Mouse (Mus musculus) thymus, postnatal 25 days (tissue): ENCODE measurements around the gene Satb2.

Experiments
- DNase-seq: peaks from one replicate; pipeline ENCODE4 v3.0.0; 2022

The Satb2 gene

DNA sequence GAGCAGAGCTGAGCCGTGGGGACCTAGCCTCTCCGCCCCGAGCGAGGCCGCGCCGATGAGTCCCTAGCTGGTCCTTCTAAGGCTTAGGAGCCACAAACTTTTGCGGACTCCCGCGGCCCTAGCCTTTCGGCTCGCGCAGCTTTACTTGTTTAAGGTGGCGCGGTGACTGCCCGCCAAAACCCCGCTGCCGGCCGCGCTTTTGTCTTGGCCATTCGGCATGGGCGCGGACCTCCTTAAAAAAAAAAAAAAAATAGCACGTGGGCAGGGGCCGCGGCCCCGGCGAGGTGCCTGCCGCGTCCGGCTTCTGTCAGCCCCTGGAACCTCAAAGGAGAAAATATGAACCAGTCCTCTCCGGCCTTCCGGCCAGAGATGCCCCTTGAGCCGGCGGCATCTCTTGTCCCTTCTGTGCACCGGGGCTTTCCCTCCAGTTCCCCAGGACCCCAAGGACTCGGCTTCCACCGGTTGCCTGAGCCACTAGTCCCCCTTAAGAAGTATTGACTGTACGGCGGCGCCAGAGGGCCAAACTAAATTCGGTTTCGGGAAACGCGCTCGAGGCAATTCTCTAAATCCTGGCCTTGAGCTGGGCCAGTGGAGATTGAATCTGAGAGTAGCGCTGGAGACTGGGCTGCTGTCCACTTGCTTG is 5.4 kb downstream of the Satb2 start:
- DNase-seq: peak; percentile 83

DNA sequence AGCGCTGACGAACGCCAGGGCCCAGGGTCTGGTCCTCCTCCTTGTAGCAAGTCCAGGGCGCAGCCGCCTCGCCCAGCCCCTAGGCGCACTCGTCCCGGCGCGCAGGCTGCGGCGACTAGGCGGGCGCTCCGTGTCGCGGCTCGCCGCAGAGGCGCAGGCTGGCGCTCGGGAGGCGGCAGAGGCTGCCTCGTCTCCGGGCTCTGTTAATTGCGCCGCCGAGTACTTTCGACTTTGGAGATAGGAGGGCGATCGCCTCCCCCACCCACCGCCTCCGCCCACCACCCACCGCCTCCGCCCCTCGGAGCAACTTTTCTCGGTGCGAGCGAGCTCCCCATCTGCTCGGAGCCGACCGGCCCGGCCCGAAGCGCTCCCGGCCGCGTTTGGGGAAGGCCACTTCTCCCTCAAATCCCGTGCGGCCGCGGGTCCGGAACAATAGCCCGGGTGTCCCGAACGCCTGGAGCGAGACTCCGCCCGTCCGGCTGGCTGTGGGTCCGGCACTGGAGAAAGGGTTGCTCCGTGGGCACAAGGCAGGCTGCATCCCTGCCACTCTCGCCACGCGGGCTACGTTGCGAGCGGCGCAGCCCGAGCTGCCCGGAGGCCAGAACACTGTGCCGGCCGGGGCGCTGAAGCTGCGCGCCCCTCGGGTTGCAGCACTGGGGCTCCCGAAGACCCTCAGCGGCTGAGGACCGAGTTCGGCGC is 6.0 kb downstream of the Satb2 start:
- DNase-seq: peak; percentile 25

DNA sequence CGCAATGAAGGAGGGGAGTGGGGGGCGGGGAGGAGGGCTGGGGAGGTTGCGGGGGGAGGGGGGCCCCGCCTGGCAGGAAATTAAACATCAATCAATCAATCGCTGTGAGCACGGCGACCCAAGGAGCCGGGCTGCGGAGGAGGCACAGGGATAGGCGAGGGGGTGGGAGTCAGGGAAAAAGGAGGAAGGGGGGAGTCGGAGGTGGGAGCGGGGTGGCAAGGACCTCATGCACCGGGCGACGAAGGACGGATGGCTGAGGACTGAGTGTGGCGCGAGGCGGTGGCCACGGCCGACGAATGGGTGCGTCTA is 6.6 kb downstream of the Satb2 start:
- no peak for DNase-seq

DNA sequence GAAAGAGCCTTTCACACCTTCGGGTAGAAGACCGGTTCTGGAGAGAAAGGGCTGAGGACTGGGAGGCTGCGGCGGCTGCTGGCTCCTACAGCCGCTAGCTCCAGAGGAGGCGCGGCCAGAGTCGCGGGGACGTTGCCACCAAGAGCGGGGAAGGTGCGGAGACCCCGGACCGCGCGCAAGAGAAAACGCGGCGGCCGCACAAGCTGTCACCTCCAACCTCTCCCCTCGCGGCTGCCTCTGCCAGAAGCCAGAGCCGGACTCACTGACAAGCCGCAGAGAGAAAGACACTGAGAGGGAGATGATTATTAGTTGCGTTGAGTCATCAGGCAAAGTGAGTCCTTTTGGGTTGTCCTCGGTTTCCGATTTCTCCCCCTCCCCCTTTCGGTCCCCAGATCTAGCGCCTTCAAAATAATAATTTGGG is 7.0 kb downstream of the Satb2 start:
- no peak for DNase-seq

DNA sequence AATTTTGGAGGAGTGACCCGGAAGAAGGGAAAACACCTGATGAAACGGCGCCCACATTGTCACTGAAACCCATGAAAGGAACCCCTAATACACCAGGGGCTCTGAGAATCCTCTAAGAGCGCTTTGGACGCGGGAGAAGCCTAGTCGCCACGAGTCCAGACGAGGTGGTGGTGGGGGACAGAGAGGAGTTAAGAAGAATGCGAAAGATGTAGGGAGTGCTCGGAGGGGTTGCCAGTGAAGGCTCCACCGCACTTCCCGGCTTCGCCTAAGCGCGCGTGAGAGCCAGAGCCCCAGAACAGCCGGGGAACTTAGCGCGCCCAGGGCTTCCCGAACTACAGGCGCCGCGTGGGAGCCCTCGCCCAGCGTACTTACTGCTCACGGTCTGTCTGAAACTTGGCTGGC is 7.7 kb downstream of the Satb2 start:
- DNase-seq: no peak

DNA sequence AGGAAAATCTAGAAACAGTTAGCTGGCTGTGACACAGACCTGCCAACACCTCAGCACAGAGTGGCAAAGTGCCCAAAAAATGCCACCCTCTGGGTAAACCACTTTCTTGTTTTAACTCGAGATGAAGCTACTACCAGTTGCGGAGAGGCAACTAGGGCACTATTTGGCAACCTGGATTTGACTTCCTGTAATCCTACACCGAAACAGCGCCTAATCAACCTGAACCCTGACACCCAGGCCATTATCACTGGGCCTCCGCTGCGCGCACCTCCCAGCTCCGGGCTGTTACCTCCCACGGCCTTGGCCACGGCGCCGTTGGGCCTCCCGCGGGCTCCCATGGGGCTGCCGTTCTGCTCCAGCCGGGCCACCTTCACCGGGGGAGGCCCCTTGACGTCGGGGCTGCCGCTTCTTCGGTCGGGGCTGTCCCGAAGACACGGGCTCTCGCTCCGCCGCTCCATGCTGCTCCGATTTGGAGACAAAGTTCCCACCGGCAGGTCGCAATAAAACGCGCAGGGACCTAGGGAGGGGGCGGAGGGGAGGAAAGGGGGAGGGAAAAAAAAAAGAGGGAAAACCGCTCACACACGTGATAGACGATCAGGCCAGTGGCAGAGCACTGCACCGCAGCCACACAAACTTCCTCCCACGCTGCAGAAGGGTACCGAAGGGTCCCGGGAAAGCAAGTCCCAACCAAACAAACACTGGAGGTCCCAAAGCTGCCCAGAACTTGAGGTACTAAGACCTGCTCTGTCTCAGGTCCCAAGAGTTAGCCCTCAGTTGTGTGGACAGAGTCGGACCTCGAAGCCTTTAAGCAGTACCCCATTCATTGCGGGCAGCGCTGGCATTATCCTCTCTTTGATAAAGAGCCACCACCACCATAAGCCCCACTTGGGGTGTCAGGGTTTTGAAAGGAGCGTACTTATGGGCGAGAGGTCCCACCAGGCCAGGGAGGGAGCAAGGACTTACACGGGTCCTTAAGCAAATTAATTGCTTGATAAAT is 8.8 kb downstream of the Satb2 start:
- DNase-seq: no peak

DNA sequence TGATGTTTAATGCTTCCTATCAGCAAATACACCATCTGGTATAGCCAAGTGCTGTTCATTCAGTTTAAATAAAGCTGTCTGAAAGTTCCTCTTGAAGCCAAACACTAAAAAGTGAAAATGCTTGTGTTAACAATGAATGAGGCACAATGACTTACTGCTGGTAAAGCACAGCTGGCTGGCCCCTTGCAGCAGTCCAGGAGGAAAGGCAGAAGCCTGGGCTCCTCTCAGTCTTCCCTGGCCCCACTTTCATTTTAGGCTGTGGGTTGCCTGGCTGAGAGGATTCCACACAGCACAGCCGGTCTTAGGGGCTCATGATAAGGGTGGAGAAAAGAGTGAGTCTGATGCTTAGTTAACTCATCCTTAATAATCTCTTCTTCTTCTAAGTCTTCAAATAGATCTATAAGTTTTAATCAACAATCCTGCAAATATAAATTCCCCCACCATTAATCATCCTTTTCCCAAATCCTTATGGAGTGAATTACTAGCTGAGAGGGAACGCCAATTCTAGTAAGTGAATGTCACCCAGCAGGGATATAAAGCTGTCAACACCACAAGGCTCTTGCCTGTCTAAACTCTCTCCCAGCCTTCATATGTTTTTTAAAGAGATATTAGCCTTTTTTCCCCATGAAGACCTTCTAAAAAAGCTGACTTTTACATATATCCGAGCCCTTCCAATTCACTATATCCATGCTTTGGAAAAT is 12.4 kb downstream of the Satb2 start:
- no peak for DNase-seq

DNA sequence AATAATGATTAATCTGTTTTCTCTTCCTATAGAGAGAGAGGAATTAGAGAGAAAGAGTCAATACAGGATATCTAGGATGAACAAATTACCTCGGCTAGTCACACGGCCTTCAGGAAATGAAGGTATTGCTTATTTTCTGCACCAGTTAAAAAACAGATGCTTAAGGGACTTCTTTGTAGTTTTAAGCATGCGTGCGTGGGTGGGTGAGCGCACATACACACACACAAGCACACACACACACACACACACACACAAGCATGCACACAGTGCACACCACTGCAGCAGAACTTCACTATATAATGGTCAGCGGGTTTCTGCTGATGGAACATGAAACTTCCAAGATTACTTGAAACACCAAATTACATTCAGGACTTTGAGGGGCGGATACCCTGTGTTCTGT is 14.0 kb downstream of the Satb2 start:
- no peak for DNase-seq

DNA sequence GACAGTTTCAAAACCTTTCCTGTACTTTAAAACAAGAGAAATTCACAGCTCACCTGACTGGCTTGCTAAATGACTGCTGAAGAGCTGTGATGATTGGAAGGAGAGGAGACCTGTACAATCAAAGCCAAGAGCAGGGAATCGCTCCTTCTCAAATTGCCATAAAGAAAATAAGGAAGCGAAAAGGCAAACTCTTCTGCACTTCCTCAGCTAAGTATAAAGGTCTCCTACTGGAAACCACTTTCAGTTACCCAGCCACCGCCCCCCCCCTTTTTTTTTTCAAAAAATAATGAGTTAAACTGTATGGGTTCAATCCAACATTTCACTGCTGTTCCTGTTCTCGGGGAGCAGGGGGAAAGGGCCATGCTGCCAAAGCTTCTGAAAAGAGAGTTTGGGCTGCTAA is 15.2 kb downstream of the Satb2 start:
- no peak for DNase-seq

DNA sequence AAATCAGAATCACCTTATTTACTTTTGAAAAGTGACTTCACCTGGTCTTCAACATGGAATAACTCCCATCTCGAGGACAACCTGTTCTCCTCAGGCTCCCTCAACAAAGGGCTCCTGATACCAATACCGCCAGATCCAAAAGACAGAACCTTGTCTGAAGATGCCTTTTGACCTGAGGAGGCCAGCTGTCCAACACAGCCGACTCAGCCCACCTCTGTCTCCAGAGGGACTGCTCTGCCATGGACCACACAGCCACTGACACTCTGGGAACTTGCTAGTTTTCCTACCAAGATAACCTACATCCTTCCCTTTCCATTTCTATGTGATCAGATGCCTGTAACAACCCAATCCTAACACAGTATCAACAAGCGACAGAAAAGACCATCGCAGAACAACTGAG is 19.5 kb downstream of the Satb2 start:
- DNase-seq: no peak

DNA sequence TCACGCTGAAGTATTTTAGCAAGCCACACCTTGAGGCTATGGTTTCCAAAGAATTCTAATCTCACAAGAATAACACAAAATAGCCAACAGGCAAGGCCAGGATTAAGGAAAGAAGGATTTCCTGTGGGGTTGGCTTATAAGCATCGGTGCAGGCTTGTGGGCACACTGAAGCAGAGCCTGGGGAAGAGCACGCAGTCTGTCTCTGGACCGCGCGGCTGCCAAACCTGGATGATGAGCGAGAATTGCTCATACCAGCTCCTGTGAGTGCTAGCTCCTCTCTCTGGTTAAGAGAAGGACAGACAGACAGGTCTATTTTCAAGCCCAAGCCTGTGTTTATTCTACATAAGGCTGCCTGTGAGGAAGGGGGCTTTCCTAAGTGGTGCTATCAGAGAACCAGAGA is 20.5 kb downstream of the Satb2 start:
- DNase-seq: no peak

DNA sequence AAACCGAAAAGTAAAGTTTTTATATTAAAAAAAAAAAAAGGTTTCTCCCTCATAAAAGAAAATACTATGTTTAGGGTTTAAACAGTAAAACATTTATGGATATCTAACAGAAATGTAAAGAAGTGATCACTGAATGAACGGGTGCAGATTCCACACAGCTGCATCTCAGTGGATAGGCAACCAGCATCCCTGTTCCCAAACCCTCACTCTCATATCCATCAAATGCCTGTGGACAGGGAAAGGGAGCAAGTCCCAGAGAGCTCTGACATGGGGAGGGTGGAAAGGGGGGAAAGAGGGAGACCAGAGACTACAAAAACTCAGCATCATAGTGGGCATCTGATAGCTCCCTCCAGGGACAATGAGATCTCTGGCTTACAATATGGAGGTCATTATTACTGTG is 21.6 kb downstream of the Satb2 start:
- no peak for DNase-seq

DNA sequence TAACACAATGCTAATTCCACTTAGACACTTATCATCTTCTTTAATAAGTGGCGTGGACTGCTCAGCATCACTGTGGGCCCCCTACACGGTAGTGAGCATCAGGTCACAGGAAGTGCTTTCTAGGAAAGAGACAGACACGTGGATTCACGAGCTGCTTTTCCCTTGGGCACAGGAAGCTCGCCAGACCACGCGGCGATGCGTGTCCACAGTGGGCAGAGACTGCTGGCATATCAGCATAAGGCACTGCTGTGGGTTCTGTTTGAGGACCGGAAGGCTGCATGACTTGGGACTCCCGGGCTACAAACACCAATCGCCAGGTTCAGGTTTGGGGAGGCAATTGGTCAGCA is 22.7 kb downstream of the Satb2 start:
- DNase-seq: no peak

DNA sequence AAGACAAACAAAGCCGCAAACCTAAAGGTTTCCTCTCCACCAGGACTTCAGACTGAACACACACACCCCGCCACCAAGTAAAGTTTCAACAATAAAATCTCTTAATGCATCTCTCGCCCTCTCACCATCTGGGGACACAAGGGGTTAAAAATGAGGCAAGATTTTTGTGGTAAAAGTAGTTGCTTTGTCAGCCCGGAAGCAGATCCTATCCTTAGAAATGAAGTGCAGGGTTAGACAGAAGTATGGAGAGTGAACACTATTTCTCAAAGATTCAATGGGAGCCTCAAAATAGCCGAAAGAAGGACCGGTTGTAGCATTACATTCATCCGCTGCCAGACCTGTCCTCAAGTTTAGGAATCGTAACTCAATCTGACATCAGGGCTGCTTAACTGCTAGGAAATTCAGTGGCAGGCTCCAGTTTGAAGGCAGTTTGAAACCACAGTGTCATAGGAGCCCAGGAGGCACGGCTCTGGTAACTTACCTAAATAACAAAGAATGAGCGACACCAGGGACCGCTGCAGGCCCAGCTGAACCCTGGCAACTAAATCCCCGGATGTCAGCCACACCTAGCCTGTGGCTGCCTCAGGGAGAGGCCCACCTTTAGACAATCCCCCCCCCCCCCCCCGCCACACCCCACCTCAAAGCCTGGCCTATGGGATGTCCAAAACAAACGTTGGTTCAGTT is 23.3 kb downstream of the Satb2 start:
- DNase-seq: no peak

DNA sequence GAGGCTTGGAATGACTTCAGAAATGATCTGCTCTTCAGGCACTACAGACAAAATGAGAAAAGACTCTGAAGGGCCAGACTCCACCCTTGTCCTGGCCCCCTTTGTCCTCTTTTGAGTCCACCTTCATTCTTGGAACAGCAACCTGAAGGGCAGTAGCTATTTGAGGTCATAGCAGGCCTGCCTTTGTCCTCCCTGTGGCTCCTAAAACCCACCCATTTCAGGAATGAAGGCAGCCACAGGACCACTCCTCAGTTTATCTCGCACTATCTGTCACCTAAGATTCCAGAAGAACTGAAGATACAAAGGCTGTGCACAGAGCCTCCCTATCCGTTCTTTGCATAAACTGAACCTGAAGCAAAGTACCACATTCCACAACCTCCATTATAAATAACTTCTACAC is 24.9 kb downstream of the Satb2 start:
- DNase-seq: no peak

DNA sequence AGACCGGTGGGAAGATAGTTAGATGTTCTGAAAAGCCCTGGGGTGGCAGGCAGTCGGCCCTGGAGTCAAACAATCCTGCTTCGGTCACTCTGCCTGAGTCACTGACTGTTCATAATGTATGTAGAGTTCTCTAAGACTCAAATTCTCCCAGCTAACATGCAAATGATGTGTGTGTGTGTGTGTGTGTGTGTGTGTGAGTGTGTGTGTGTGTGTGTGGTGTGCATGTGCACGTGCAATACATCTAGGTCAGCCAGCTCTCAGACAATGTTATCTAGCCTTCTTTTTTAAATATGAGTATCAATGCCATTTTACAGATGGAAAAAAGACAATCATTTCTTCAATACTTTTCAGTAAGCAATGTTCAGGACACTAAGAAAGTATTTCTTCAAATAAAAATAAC is 26.5 kb downstream of the Satb2 start:
- no peak for DNase-seq

DNA sequence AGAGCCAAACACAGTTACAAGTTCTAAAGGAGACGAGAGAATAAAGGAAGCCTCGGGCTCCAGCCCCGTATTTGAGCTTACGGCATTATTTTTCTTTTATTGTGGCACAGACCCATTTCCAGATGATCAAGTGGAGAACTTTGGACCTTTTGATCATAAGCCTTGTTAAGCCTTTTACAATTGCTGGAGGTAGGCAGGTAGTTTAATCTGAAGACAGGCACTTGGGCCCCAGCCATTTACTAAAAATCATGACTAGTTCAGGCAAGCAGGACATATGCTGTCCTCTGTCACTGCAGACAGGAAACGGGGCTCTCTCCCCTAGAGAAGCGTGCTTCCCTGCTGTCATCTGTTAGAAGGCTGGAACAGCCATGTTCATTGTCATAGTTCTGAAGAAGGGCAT is 26.9 kb downstream of the Satb2 start:
- DNase-seq: no peak

DNA sequence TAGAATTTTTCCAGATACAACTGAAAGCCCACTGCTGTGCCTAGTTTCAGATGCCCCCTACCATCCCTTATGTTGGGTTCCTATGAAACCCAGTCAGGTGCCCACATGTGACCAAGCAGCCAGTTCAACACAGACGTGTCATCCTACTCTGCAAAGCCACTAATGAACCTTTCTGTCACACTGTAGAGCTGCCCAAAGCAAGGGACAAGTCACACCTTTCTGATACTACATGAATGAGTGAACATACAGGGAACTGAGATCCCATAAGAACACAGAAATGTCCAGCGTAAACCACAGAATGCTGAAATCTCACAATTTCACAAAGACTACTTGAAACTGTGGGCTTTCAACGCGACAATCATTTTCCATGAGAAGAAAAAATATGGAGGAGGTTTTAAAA is 39.0 kb downstream of the Satb2 start:
- no peak for DNase-seq

DNA sequence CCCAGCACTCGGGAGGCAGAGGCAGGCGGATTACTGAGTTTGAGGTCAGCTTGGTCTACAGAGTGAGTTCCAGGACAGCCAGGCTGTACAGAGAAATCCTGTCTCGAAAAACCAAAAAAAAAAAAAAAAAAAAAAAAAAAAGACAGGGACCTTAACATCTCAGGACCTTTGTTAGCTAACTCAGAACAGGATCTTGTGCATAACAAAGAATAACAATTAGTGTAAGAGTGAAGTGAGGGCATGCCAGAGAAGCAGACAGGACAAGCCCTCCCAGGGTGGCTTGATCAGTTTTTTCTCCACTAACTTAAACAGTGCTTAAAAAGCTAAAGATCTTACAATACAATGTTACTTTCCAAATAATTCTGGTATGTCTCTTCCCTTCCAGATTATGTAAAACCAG is 40.0 kb downstream of the Satb2 start:
- DNase-seq: no peak

DNA sequence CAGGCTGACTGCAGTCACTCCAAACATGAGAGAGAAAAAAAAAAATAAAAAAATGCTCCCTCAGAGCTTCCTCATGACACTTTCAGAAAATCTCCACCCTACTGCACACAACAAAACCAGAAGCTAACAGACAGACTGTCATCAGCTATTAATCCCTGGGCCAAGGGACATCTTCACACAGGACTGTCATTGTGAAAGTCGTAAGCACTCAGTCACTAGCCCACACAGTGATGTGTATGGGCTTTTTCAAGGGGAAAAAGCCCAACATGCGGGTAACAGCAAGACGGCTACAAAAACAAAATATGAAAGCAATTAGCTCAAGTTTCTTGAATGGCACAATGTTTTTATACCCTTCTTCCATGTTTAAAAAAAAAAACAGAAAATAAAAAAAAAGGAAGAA is 41.9 kb downstream of the Satb2 start:
- no peak for DNase-seq

DNA sequence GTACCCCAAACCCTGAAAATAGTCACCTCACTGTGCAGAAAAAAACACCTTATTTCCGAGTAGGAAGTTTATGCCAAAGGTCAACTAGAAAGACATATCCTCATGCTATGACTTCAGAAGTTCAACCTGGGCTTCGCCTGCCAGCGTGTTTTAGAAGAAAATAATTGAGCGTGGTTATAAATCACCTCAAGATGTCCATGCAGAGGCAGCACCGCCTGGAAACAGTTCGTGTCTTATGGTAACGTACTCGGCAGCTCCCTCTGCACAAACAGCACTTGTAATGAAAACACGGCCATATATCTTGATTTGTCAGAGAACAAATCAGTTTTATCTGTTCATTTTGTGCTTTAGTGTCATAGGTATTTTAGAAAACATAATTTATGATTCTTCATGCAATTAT is 44.6 kb downstream of the Satb2 start:
- DNase-seq: no peak

DNA sequence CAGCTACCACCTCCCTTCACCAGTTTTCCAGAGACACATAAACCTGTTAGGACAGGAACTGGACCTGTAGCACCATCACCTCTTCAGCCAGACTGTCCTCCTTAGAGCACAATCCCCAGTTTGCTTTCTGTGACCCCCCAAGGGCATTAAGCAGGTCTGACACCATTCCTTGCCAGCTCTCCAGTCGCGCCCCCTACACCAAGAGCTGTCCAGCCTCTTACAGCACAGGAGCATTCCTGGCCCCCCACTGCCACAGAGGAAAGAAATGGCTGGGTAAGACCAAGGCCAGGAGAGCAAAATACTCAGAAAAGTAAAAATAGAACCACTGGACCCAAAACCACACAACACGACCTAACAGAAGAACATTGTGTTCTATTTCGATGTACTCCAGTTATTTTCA is 48.4 kb downstream of the Satb2 start:
- DNase-seq: no peak

DNA sequence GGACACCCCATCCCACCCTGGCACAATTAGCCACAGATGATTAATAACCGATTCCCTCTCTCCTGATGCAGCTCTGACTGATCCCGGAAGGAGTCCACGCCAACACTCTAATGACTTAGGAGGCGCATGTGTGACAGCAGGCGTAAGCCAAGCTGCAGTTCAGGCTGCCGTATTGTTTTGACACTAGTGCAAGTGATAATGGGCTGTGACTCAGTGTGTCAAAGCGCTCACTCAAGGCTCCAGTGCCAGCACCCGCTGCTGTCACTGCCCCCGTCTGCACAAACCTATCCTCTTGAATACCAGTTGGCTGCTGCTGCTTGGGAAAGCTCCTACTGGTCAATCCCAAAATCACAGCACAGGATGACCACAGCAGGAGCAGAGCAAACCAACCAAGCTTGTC is 49.7 kb downstream of the Satb2 start:
- no peak for DNase-seq
